ENCODE assay signal across 15 mouse cellular contexts in the genomic region with DNA sequence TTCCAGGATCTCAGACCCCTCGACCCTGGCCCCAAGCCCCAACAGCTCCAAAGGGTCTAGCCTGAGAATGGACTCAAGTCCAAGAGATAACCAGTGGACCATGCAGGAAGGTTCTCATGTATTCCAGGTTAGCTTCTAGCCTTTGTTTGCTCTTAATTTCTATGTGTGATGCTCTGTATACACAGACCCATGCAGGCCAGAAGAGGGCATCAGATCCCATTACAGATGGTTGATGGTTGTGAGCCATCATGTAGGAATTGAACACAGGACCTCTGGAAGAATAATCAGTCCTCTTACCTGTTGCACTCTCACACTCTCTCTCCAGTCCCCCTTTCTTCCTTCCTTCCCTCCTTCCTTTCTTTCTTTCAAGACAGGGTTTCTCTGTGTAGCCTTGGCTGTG. TPM values are rescaled to one million over a fixed set of nuclear protein-coding genes. Genes with fewer than 3 reads are reported as not detected.
DNase-seq lines count a peak whose midpoint lies in the region; ATAC-seq lines count a peak whose summit lies in the region.
"Had no signal": no experiment of that assay in that cellular context is flagged by ENCODE, and none has a peak within 500 bp of the region (broad histone marks: within the 10 kb centered on the region; RNA-seq: fewer than 3 reads in every experiment).

No protein-coding gene starts in this region.

- no peak for DNase-seq in heart, postnatal 36 days
- DNase-seq in lung, postnatal 25 days (ENCODE audit: low spot score), result no peak
- DNase-seq in intestine, embryonic 14.5 days (ENCODE audit: low spot score), result no peak
- DNase-seq in urinary bladder, postnatal 10 days (ENCODE audit: low spot score), result no peak
- DNase-seq: cerebellum, postnatal 36 days; left cerebral cortex, postnatal 4 days; retina, postnatal 1 day; thymus, postnatal 14 days had no signal

- no peak for ATAC-seq in heart, embryonic 14.5 days (ENCODE audit: insufficient number of reproducible peaks, insufficient read depth, low FRiP score, low read depth)
- no peak for ATAC-seq in lung, embryonic 15.5 days (ENCODE audit: borderline replicate concordance, extremely low read depth, low FRiP score, low TSS enrichment)
- ATAC-seq in intestine, embryonic 14.5 days (replicated peaks; ENCODE audit: low FRiP score, low TSS enrichment, low read depth), result no peak
- ATAC-seq in stomach, embryonic 15.5 days (ENCODE audit: insufficient read depth, low FRiP score, low read depth), result no peak
- no peak for ATAC-seq in erythroblast, adult 5-6 weeks (replicated peaks; ENCODE audit: low FRiP score, poor library complexity, severe bottlenecking)

- H3K27ac ChIP-seq in heart, embryonic 14.5 days (replicated peaks in 1 of 2; ENCODE audit: control insufficient read depth in 1 of 2, insufficient read depth in 1 of 2, low read depth in 2 of 2, low read length in 2 of 2), result peak overlapping the region; percentile 55 to 69
- peak overlapping the region; percentile 79 for H3K27ac ChIP-seq in lung, embryonic 15.5 days
- H3K27ac ChIP-seq in intestine, embryonic 14.5 days (ENCODE audit: low read depth), result peak overlapping the region; percentile 9; the same call in 1 of the 2 replicates
- H3K27ac ChIP-seq in stomach, embryonic 15.5 days, result peak overlapping the region; percentile 59
- H3K27ac ChIP-seq: hindbrain, embryonic 10.5 days; midbrain, embryonic 10.5 days; neural tube, embryonic 12.5 days had no signal

- WGBS in heart, embryonic 14.5 days, result 11% methylated on average over 1 of the region's 1 CpGs
- WGBS in lung, embryonic 15.5 days, result 31% methylated on average over 1 of the region's 1 CpGs
- WGBS in intestine, embryonic 14.5 days, result 37% methylated on average over 1 of the region's 1 CpGs
- 38% methylated on average over 1 of the region's 1 CpGs for whole genome bisulfite sequencing in stomach, embryonic 15.5 days

- H3K9me3 ChIP-seq in heart, embryonic 14.5 days (ENCODE audit: control insufficient read depth, low read length), result no peaks in the 10 kb centered on the region
- no peaks in the 10 kb centered on the region for H3K9me3 ChIP-seq in lung, embryonic 15.5 days
- no peaks in the 10 kb centered on the region for H3K9me3 ChIP-seq in intestine, embryonic 14.5 days (ENCODE audit: control insufficient read depth, low read length)
- H3K9me3 ChIP-seq in stomach, embryonic 15.5 days, result no peaks in the 10 kb centered on the region
- H3K9me3 ChIP-seq: hindbrain, embryonic 10.5 days; midbrain, embryonic 10.5 days; neural tube, embryonic 12.5 days had no signal

- no peak overlapping the region for H3K4me2 ChIP-seq in heart, embryonic 14.5 days (ENCODE audit: low read length)
- H3K4me2 ChIP-seq in lung, embryonic 15.5 days, result peak overlapping the region; percentile 1; the same call in 1 of the 2 replicates
- no peak overlapping the region for H3K4me2 ChIP-seq in intestine, embryonic 14.5 days (ENCODE audit: low read length)
- H3K4me2 ChIP-seq in stomach, embryonic 15.5 days, result no peak overlapping the region
- H3K4me2 ChIP-seq: neural tube, embryonic 12.5 days had no signal

- H3K4me3 ChIP-seq in heart, embryonic 14.5 days (ENCODE audit: control insufficient read depth in 1 of 2, insufficient read depth in 1 of 2, low read depth in 1 of 2, low read length in 2 of 2), result no peak overlapping the region
- no peak overlapping the region for H3K4me3 ChIP-seq in lung, embryonic 15.5 days
- no peak overlapping the region for H3K4me3 ChIP-seq in intestine, embryonic 14.5 days (ENCODE audit: low read depth, low read length)
- no peak overlapping the region for H3K4me3 ChIP-seq in stomach, embryonic 15.5 days (replicated peaks)
- H3K4me3 ChIP-seq: hindbrain, embryonic 10.5 days; midbrain, embryonic 10.5 days; neural tube, embryonic 12.5 days had no signal

- H3K9ac ChIP-seq in heart, embryonic 14.5 days (ENCODE audit: low read length), result no peak overlapping the region
- no peak overlapping the region for H3K9ac ChIP-seq in lung, embryonic 15.5 days
- no peak overlapping the region for H3K9ac ChIP-seq in intestine, embryonic 14.5 days (ENCODE audit: low read length)
- no peak overlapping the region for H3K9ac ChIP-seq in stomach, embryonic 15.5 days
- H3K9ac ChIP-seq: neural tube, embryonic 12.5 days had no signal

- peaks cover 33% of the 10 kb centered on the region for H3K27me3 ChIP-seq in heart, embryonic 14.5 days (ENCODE audit: control insufficient read depth, insufficient read depth, low read length)
- peaks cover 18% of the 10 kb centered on the region for H3K27me3 ChIP-seq in lung, embryonic 15.5 days
- H3K27me3 ChIP-seq in intestine, embryonic 14.5 days (replicated peaks; ENCODE audit: control insufficient read depth, insufficient read depth, low read length), result peaks cover 34% of the 10 kb centered on the region
- H3K27me3 ChIP-seq in stomach, embryonic 15.5 days (replicated peaks), result peaks cover 15% of the 10 kb centered on the region; the same call in 1 of the 2 replicates

- intact Hi-C loops in heart, postnatal 36 days (cut with DNase I), result no loop called here

- H3K36me3 ChIP-seq in heart, embryonic 14.5 days (ENCODE audit: control insufficient read depth, insufficient read depth, low read length), result peaks cover 17% of the 10 kb centered on the region
- H3K36me3 ChIP-seq in lung, embryonic 15.5 days, result peaks cover 18% of the 10 kb centered on the region
- H3K36me3 ChIP-seq in intestine, embryonic 14.5 days (ENCODE audit: control insufficient read depth, insufficient read depth, low read length), result peaks cover 18% of the 10 kb centered on the region
- peaks cover 10% of the 10 kb centered on the region for H3K36me3 ChIP-seq in stomach, embryonic 15.5 days

- peaks cover 10 to 15% of the 10 kb centered on the region in 2 experiments; a peak in 3 of 4 replicates for H3K4me1 ChIP-seq in heart, embryonic 14.5 days (ENCODE audit: control insufficient read depth in 2 of 2, insufficient read depth in 2 of 2, low read length in 2 of 2)
- peaks cover 46% of the 10 kb centered on the region for H3K4me1 ChIP-seq in lung, embryonic 15.5 days
- H3K4me1 ChIP-seq in intestine, embryonic 14.5 days (replicated peaks; ENCODE audit: control insufficient read depth, insufficient read depth, low read length), result peaks cover 11% of the 10 kb centered on the region; the same call in 1 of the 2 replicates
- peaks cover 31% of the 10 kb centered on the region for H3K4me1 ChIP-seq in stomach, embryonic 15.5 days

RNA-seq across cellular contexts. Expression of gene Icam1, which starts 3.4 kb away (rescaled TPM):
- polyA plus RNA-seq in heart, embryonic 14.5 days (2014; fragmentation: Nextera tagmentation; extraction: Ambion mirVana), result 13.9 and 14.4 TPM in 2 replicates
- total RNA-seq in heart, postnatal 36 days (2021), result 1 to 10 TPM; 8.5 to 9.9 TPM
- 55.1 and 57.5 TPM in 2 replicates for polyA plus RNA-seq in lung, embryonic 15.5 days (2015; fragmentation: Nextera tagmentation; extraction: Ambion mirVana)
- polyA plus RNA-seq in intestine, embryonic 14.5 days (2014; fragmentation: Nextera tagmentation; extraction: Ambion mirVana), result 11.4 and 11.8 TPM in 2 replicates
- polyA plus RNA-seq in stomach, embryonic 15.5 days (2015; fragmentation: Nextera tagmentation; extraction: Ambion mirVana), result 10.9 and 11.3 TPM in 2 replicates
- 0.84 and 1.2 TPM in 2 replicates for total RNA-seq in erythroblast, adult 5-6 weeks (2015; ENCODE audit: low replicate concordance)
- total RNA-seq in erythroblast, adult 5-6 weeks (2017; ENCODE audit: low replicate concordance), result 2.2 and 2.3 TPM in 2 replicates

RNA-seq across cellular contexts. Expression of gene Mrpl4, which starts 9.8 kb away (rescaled TPM):
- 151 and 160 TPM in 2 replicates for polyA plus RNA-seq in heart, embryonic 14.5 days (2014; fragmentation: Nextera tagmentation; extraction: Ambion mirVana)
- total RNA-seq in heart, postnatal 36 days (2021), result 100 to 1,000 TPM; 139 to 148 TPM
- 157 and 160 TPM in 2 replicates for polyA plus RNA-seq in lung, embryonic 15.5 days (2015; fragmentation: Nextera tagmentation; extraction: Ambion mirVana)
- 151 and 155 TPM in 2 replicates for polyA plus RNA-seq in intestine, embryonic 14.5 days (2014; fragmentation: Nextera tagmentation; extraction: Ambion mirVana)
- polyA plus RNA-seq in stomach, embryonic 15.5 days (2015; fragmentation: Nextera tagmentation; extraction: Ambion mirVana), result 129 and 133 TPM in 2 replicates
- 7.9 and 19.0 TPM in 2 replicates for total RNA-seq in erythroblast, adult 5-6 weeks (2015; ENCODE audit: low replicate concordance)
- total RNA-seq in erythroblast, adult 5-6 weeks (2017; ENCODE audit: low replicate concordance), result 6.8 and 11.4 TPM in 2 replicates

RNA-seq across cellular contexts. Expression of gene Icam4, which starts 16.8 kb away (rescaled TPM):
- 1.3 and 1.9 TPM in 2 replicates for polyA plus RNA-seq in heart, embryonic 14.5 days (2014; fragmentation: Nextera tagmentation; extraction: Ambion mirVana)
- total RNA-seq in heart, postnatal 36 days (2021), result 1 to 10 TPM in 1 of 2 experiments, under 1 TPM in 1; 0.65 to 1.1 TPM
- 2.4 and 2.9 TPM in 2 replicates for polyA plus RNA-seq in lung, embryonic 15.5 days (2015; fragmentation: Nextera tagmentation; extraction: Ambion mirVana)
- 0.96 TPM in 1 of 2 replicates, not detected in the other for polyA plus RNA-seq in intestine, embryonic 14.5 days (2014; fragmentation: Nextera tagmentation; extraction: Ambion mirVana)
- polyA plus RNA-seq in stomach, embryonic 15.5 days (2015; fragmentation: Nextera tagmentation; extraction: Ambion mirVana), result 6.6 and 16.2 TPM in 2 replicates
- 39.2 and 40.8 TPM in 2 replicates for total RNA-seq in erythroblast, adult 5-6 weeks (2015; ENCODE audit: low replicate concordance)
- total RNA-seq in erythroblast, adult 5-6 weeks (2017; ENCODE audit: low replicate concordance), result 20.6 and 35.8 TPM in 2 replicates
- total RNA-seq: left cerebral cortex, postnatal 4 days had no signal

RNA-seq across cellular contexts. Expression of gene Icam5, which starts 19.5 kb away (rescaled TPM):
- polyA plus RNA-seq in heart, embryonic 14.5 days (2014; fragmentation: Nextera tagmentation; extraction: Ambion mirVana), result 0.08 TPM in 1 of 2 replicates, not detected in the other
- not detected for total RNA-seq in heart, postnatal 36 days (2021)
- polyA plus RNA-seq in lung, embryonic 15.5 days (2015; fragmentation: Nextera tagmentation; extraction: Ambion mirVana), result 0.17 and 0.23 TPM in 2 replicates
- 0.12 TPM in 2 replicates for polyA plus RNA-seq in intestine, embryonic 14.5 days (2014; fragmentation: Nextera tagmentation; extraction: Ambion mirVana)
- 0.05 and 0.21 TPM in 2 replicates for polyA plus RNA-seq in stomach, embryonic 15.5 days (2015; fragmentation: Nextera tagmentation; extraction: Ambion mirVana)
- 0.58 TPM in 1 of 2 replicates, not detected in the other for total RNA-seq in erythroblast, adult 5-6 weeks (2015; ENCODE audit: low replicate concordance)
- total RNA-seq in erythroblast, adult 5-6 weeks (2017; ENCODE audit: low replicate concordance), result 4.7 and 5.4 TPM in 2 replicates
- polyA plus RNA-seq: midbrain, embryonic 10.5 days had no signal

RNA-seq across cellular contexts. Expression of gene S1pr2, which starts 35.8 kb away (rescaled TPM):
- polyA plus RNA-seq in heart, embryonic 14.5 days (2014; fragmentation: Nextera tagmentation; extraction: Ambion mirVana), result 20.1 and 21.5 TPM in 2 replicates
- 1 to 10 TPM; 3.9 to 5.1 TPM for total RNA-seq in heart, postnatal 36 days (2021)
- polyA plus RNA-seq in lung, embryonic 15.5 days (2015; fragmentation: Nextera tagmentation; extraction: Ambion mirVana), result 63.4 and 65.2 TPM in 2 replicates
- 31.9 and 35.5 TPM in 2 replicates for polyA plus RNA-seq in intestine, embryonic 14.5 days (2014; fragmentation: Nextera tagmentation; extraction: Ambion mirVana)
- 39.4 and 40.1 TPM in 2 replicates for polyA plus RNA-seq in stomach, embryonic 15.5 days (2015; fragmentation: Nextera tagmentation; extraction: Ambion mirVana)
- 0.84 and 1.5 TPM in 2 replicates for total RNA-seq in erythroblast, adult 5-6 weeks (2015; ENCODE audit: low replicate concordance)
- 0.17 and 0.56 TPM in 2 replicates for total RNA-seq in erythroblast, adult 5-6 weeks (2017; ENCODE audit: low replicate concordance)

Comparison
In these comparisons a context has a peak if more than half of its experiments do, and no peak if none do; other contexts are left out.
1. H3K27ac ChIP-seq: peak in every context shown above with its lines; median percentile 79 in lung, embryonic 15.5 days; 62 in heart, embryonic 14.5 days; 59 in stomach, embryonic 15.5 days; 9 in intestine, embryonic 14.5 days.